Mouse (Mus musculus): ENCODE results near the gene Gm13128.
"Not testable (repeated sequence)": the region's sequence is repeated elsewhere in the genome, so short reads cannot be mapped to it uniquely, and the experiment has no call there.

DNA sequence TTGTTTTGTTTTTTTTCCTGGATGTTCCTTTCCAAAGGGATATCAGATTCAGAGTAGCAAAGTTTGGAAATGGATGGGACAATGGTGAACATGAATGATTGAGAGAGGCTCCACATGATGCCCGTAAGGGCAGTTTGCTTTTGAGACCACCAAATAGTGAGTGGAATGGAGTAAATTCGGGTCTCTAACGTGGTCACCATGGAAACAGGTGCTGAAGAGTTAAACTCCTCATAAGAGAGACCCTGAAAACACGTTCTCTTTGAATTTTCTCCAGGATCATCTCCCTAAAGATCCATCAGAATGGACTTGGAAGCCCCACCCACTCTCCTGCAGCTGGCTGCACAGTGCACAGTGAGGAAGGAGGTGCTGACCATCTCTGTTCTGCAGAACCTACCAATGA, at the start of gene Gm13128:
- TF ChIP-seq ZNF384, CHD2 (IDR thresholded peaks at IDR 0.05; ENCODE audit: low read depth, low read length): not testable (repeated sequence)
